Mouse (Mus musculus): ENCODE results near the gene Rorb. TPM values are rescaled to one million over a fixed set of nuclear protein-coding genes. Genes with fewer than 3 reads are reported as not detected.

Rorb gene
- polyA plus RNA-seq, 1 experiment, result 4.9 TPM

DNA sequence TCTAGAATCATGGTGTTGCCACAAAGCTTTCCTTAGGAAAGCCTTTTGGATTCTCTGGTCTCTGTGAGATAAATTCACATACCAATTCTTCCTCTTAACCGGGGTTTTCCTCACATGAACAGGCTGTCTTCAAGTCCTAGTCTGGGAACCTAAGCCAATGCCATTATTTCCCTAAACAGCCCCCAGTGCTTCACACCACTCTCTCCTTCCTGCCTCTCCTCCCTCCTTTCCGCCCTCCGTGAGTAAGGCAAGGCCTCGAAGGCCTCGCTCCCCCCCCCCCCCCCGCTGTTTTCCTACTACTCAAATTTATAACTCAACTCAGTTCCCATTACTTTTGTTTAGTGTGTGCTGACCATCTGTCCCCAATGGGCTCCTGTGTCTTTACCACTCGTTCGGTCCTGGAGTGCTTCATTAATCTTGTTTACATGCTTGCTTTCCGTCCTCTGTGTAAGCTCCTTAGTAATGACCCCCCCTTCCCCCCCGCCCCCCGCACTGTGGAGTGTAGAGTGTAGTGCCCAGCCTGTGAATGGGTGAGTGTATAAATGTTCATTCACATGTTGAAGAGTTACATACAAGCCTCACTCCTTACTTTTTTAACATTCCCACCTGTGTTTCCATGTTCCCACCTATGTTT, 106.9 kb downstream of the Rorb start:
- no peak for TF ChIP-seq POLR2A (IDR thresholded peaks at IDR 0.05; ENCODE audit: borderline replicate concordance, insufficient read depth, low read length)
- no peak for TF ChIP-seq CTCF (IDR thresholded peaks at IDR 0.05; ENCODE audit: borderline replicate concordance, insufficient read depth, low read depth, low read length)
- Histone ChIP-seq H3K27ac (ENCODE audit: insufficient read depth, low read length) (no peak overlapping the region), H3K4me3 (replicated peaks; ENCODE audit: insufficient read depth, low read depth, low read length) (no peak overlapping the region), H3K27me3 (ENCODE audit: control insufficient read depth, insufficient read depth, low read length) (no peaks in the 10 kb centered on the region; the same call in 1 of the 2 replicates), H3K4me1 (ENCODE audit: control insufficient read depth, insufficient read depth, low read length) (no peaks in the 10 kb centered on the region)
- WGBS, result 45% methylated on average over 11 of the region's 11 CpGs
- no peak for DNase-seq

GRCm38 (mm10) chr19:18998966-18999365, 112.0 kb downstream of the Rorb start:
- no peak overlapping the region for H3K4me3 ChIP-seq (replicated peaks; ENCODE audit: insufficient read depth, low read depth, low read length)
- H3K27me3 ChIP-seq (ENCODE audit: control insufficient read depth, insufficient read depth, low read length), result no peaks in the 10 kb centered on the region

GRCm38 (mm10) chr19:18997711-18998110, 113.3 kb downstream of the Rorb start:
- Histone ChIP-seq H3K27ac (ENCODE audit: insufficient read depth, low read length) (no peak overlapping the region), H3K4me1 (ENCODE audit: control insufficient read depth, insufficient read depth, low read length) (no peaks in the 10 kb centered on the region), H3K27me3 (ENCODE audit: control insufficient read depth, insufficient read depth, low read length) (no peaks in the 10 kb centered on the region), H3K4me3 (replicated peaks; ENCODE audit: insufficient read depth, low read depth, low read length) (no peak overlapping the region)
- WGBS, result 75% methylated on average over 1 of the region's 1 CpGs
- no peak for DNase-seq
- TF ChIP-seq POLR2A (IDR thresholded peaks at IDR 0.05; ENCODE audit: borderline replicate concordance, insufficient read depth, low read length) (no peak), CTCF (IDR thresholded peaks at IDR 0.05; ENCODE audit: borderline replicate concordance, insufficient read depth, low read depth, low read length) (no peak)

More at GRCm38 (mm10) chr19:18998966-18999365, 112.0 kb downstream of the Rorb start:
- Histone ChIP-seq H3K4me1 (ENCODE audit: control insufficient read depth, insufficient read depth, low read length) (no peaks in the 10 kb centered on the region), H3K27ac (ENCODE audit: insufficient read depth, low read length) (no peak overlapping the region)
- 86% methylated on average over 8 of the region's 8 CpGs for WGBS
- no peak for TF ChIP-seq POLR2A (IDR thresholded peaks at IDR 0.05; ENCODE audit: borderline replicate concordance, insufficient read depth, low read length)
- TF ChIP-seq CTCF (IDR thresholded peaks at IDR 0.05; ENCODE audit: borderline replicate concordance, insufficient read depth, low read depth, low read length), result no peak
- DNase-seq, result no peak

DNA sequence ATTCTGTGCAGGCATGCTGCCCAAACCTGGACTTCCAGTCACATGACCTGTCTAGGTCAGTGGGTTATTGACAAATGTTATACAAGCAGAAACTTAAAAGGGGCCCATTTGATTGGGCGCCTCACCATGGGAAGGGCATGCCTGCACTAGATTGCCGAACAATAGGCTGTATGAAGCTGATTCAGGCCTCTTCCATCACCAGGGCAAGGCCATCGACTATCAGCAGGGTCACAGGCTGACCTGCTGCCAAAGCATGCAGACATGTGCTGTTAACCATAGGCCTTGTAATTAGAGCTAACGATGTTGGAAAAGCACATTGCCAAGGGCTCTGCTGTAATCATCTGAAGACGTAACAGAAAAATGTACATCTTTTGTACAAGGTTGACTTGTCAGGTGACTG, 131.0 kb downstream of the Rorb start:
- H3K4me3 ChIP-seq (replicated peaks; ENCODE audit: insufficient read depth, low read depth, low read length), result no peak overlapping the region
- 51% methylated on average over 5 of the region's 5 CpGs for WGBS
- no peaks in the 10 kb centered on the region for H3K27me3 ChIP-seq (ENCODE audit: control insufficient read depth, insufficient read depth, low read length)
- no peak overlapping the region for H3K27ac ChIP-seq (ENCODE audit: insufficient read depth, low read length)
- no peak for TF ChIP-seq CTCF (IDR thresholded peaks at IDR 0.05; ENCODE audit: borderline replicate concordance, insufficient read depth, low read depth, low read length)
- no peak for TF ChIP-seq POLR2A (IDR thresholded peaks at IDR 0.05; ENCODE audit: borderline replicate concordance, insufficient read depth, low read length)
- H3K4me1 ChIP-seq (ENCODE audit: control insufficient read depth, insufficient read depth, low read length), result no peaks in the 10 kb centered on the region
- no peak for DNase-seq

- 45% methylated on average over 5 of the region's 5 CpGs for WGBS
- TF ChIP-seq CTCF (IDR thresholded peaks at IDR 0.05; ENCODE audit: borderline replicate concordance, insufficient read depth, low read depth, low read length), result no peak
- TF ChIP-seq POLR2A (IDR thresholded peaks at IDR 0.05; ENCODE audit: borderline replicate concordance, insufficient read depth, low read length), result no peak
- DNase-seq, result peak in 1 of 2 experiments; percentile 11
- H3K27me3 ChIP-seq (ENCODE audit: control insufficient read depth, insufficient read depth, low read length), result no peaks in the 10 kb centered on the region
- no peak overlapping the region for H3K4me3 ChIP-seq (replicated peaks; ENCODE audit: insufficient read depth, low read depth, low read length)
- no peaks in the 10 kb centered on the region for H3K4me1 ChIP-seq (ENCODE audit: control insufficient read depth, insufficient read depth, low read length)
- H3K27ac ChIP-seq (ENCODE audit: insufficient read depth, low read length), result no peak overlapping the region
Measured at GRCm38 (mm10) chr19:18974796-18975660, 136.0 kb downstream of the Rorb start.

DNA sequence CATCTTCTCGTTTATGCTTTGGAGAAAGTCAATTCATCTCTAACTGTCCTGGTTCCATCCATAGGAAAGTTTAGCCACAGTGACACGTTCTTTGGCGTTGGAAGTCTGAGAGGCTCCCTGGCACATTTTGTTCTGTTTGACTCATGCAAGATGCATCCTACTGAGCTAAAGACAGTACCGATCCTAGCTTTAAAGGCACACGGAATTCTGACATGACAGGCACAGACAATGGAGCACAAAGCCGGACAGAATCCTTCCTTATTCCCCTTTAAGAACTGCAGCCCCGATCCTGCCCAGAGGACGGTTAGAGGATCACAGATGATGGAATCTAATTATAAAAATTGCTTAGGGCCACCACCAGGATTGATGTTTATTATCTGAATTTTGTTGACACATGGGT, 141.6 kb downstream of the Rorb start:
- WGBS, result 18% methylated on average over 8 of the region's 8 CpGs
- Histone ChIP-seq H3K4me3 (replicated peaks; ENCODE audit: insufficient read depth, low read depth, low read length) (no peak overlapping the region), H3K27me3 (ENCODE audit: control insufficient read depth, insufficient read depth, low read length) (no peaks in the 10 kb centered on the region), H3K27ac (ENCODE audit: insufficient read depth, low read length) (no peak overlapping the region), H3K4me1 (ENCODE audit: control insufficient read depth, insufficient read depth, low read length) (0 out of 2 replicates have a peak, but pooled peaks cover 2% of the 10 kb centered on the region)
- DNase-seq, result peak in 1 of 2 experiments; percentile 16
- no peak for TF ChIP-seq POLR2A (IDR thresholded peaks at IDR 0.05; ENCODE audit: borderline replicate concordance, insufficient read depth, low read length)
- no peak for TF ChIP-seq CTCF (IDR thresholded peaks at IDR 0.05; ENCODE audit: borderline replicate concordance, insufficient read depth, low read depth, low read length)

DNA sequence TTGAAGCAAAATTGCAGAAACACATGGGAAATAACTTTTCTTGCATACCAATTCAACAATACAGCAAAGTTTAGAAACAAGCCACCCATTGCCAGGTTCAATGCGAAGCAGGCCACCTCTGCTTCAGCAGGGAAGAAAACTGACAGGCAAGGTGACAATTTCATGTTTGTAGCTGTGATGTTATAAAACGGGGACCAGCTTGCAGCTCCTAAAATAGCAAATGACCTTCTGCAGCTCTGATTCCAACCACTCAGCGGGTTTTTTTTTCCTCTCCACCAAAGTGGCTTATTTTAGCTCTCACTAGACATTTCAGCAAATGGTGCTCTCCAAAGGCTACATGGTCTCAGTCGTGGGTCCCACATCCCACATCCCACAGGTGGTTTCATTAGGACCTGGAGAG, 143.7 kb downstream of the Rorb start:
- H3K27me3 ChIP-seq (ENCODE audit: control insufficient read depth, insufficient read depth, low read length), result no peaks in the 10 kb centered on the region
- TF ChIP-seq CTCF (IDR thresholded peaks at IDR 0.05; ENCODE audit: borderline replicate concordance, insufficient read depth, low read depth, low read length) (no peak), POLR2A (IDR thresholded peaks at IDR 0.05; ENCODE audit: borderline replicate concordance, insufficient read depth, low read length) (no peak)
- WGBS, result 24% methylated on average over 4 of the region's 4 CpGs
- 0 out of 2 replicates have a peak, but pooled peaks cover 2% of the 10 kb centered on the region for H3K4me1 ChIP-seq (ENCODE audit: control insufficient read depth, insufficient read depth, low read length)
- peak in 1 of 2 experiments; percentile 31 for DNase-seq
- no peak overlapping the region for H3K4me3 ChIP-seq (replicated peaks; ENCODE audit: insufficient read depth, low read depth, low read length)
- no peak overlapping the region for H3K27ac ChIP-seq (ENCODE audit: insufficient read depth, low read length)
